Mouse (Mus musculus) left cerebral cortex, postnatal 25 days (tissue): Measurements from ENCODE around the gene Ing3. TPM values are rescaled to one million over a fixed set of nuclear protein-coding genes. Genes with fewer than 3 reads are reported as not detected.

ENCODE experiments used
- DNase-seq, 2 experiments: peaks; one replicate each; pipeline ENCODE4 v3.0.0; 2022; ENCODE audit warnings: low spot score in 2 of 2, mixed read lengths in 1 of 2
- intact Hi-C: fragments of 180-260 bp; cut with DNase I; formaldehyde crosslinking; loops from one replicate; pipeline ENCODE4 v1.15.1; 2025
- total RNA-seq, 2 experiments: library from RNA; stranded (reverse); gene quantifications; 2 replicates each; pipeline ENCODE4 v1.2.3; 2021

Ing3 gene
- 10 to 100 TPM; 25.8 to 27.2 TPM for total RNA-seq

DNA sequence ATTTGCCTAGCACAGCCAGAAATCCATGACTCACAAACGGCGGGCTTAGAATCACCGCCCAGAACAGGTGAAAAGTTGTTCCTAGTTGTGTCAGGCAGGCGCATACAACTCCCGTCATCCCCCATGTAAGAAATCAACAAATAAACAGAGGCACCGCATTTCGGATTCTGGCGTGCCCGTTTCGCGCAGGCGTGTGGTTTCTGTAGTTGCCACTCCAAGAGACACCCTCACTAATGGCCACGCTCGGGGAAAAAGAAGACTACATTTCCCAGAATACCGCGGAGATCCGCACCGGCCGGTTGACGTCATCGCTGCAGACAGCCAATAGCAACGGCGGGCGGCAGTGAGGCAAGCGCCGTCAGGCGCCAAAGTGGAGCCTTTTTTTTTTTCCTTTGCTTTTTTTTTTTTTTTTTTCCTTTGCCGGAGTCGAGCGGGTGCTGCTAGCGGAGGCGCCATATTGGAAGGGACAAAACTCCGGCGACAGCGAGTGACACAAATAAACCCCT is at the start of gene Ing3:
Ing3 (plus strand) TSS at position 346 of the 506 bp plus-strand sequence.
- intact Hi-C loops: loop anchor here (2.0 kb wide), 1 partner anchor 96 kb away; the partner anchor contains the start of gene Tspan12
- DNase-seq: peak; percentile 98 to 100

DNA sequence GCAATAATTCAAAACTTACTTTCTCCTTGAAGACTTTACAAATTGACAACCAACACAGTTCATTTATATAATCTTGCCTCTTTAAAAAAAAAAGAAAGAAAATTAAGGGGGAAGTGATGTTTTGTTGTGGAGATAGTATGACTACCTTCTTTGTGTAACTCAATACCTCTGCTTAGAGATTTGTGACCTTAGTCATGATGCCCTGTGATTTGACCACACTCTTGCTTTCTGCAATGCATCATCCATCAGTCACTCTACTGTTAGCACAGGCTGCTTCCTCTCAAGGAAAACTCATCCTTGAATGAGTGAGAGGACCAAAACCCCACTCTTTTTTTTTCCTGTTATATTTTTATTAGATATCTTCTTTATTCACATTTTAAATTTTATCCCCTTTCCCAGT is 39.7 kb upstream of the Ing3 start:
- intact Hi-C loops: no loop called here
- DNase-seq: no peak

DNA sequence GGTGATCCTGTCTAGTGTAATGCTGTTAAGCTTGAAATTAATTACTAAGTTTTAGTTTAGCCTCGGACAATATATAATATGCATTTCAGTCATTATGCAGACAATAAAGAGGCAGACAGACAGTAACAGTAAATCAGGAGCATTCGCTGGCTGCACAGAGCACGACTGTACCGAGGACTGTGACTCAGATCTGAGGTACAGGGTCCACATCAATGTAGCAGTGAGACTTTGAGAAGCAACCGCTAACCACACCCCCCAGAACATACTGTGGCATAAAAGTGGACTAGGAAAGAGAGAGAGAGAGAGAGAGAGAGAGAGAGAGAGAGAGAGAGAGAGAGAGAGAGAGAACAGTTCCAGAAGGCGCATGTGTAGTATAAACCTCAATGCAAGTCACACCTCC is 38.6 kb upstream of the Ing3 start:
- intact Hi-C loops: no loop called here

DNA sequence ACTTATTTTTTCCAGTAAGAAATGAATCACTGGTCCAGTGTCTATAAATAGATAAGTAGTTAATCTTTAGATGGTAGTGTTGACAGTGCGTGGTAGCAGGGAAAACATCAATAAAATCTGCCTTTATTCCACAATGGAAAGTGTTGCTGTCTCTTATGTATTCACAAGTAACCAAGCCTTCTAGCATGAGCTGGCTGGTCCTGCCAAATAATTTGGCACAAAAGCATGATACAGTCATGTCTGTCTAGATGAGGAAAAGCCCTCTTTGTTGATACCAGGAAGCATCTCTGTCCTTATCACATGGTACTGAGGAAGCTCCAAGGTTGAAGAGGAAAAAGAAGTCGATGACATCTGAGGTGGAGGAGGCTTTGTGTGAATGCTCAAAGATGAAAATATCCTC is 32.8 kb upstream of the Ing3 start:
- intact Hi-C loops: no loop called here

More for the DNA sequence above, 38.6 kb upstream of the Ing3 start:
- DNase-seq: no peak

DNA sequence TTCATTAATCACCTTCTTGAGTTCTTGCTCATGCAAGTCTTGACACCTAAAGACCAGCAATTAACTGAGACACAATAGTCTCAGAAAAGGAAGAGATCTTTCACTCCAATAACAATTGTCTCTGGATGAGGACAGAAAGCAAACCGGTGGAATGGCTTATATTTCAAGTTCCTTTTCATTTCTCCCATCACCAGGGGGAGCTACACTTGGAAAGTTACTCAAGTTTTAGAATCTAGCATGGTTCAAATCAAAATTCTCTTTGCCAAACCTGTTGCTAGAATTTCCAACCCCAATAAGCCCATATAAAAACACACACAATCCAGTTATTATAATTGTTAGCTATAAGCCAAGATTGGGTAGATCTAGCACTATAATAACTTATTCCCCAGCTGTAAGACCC is 25.2 kb upstream of the Ing3 start:
- intact Hi-C loops: no loop called here
- no peak for DNase-seq

More for the DNA sequence above, 32.8 kb upstream of the Ing3 start:
- DNase-seq: no peak

DNA sequence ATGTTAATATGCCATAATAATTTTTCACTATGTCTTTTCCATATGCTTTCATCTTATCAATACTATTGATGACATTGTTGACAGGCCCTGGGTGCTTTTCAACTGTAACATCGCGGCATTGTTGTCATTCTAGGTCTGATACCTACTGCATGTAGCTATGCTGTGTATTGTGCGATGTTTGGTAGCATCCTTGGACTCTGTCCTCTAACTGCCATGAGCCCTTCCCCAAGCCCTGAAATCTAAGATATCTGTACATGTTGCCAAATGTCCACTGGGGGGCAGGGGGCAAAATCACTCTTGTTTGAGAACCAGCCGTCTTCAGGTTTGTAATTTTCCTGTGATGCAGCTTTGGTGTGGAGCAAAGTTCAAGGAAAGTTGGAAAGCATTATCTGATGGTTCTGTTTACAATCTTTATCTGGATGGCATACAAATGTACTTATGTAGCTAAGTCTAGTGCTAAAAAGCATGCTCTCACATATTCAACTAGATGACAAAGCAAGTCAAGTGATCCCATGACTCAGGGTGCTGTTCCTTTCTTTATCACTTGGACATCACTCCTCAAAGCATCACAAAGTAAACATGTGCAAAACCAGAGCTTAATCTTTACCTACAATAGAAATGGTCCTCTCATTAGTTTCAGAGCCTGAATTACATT is 11.3 kb upstream of the Ing3 start:
- intact Hi-C loops: no loop called here

DNA sequence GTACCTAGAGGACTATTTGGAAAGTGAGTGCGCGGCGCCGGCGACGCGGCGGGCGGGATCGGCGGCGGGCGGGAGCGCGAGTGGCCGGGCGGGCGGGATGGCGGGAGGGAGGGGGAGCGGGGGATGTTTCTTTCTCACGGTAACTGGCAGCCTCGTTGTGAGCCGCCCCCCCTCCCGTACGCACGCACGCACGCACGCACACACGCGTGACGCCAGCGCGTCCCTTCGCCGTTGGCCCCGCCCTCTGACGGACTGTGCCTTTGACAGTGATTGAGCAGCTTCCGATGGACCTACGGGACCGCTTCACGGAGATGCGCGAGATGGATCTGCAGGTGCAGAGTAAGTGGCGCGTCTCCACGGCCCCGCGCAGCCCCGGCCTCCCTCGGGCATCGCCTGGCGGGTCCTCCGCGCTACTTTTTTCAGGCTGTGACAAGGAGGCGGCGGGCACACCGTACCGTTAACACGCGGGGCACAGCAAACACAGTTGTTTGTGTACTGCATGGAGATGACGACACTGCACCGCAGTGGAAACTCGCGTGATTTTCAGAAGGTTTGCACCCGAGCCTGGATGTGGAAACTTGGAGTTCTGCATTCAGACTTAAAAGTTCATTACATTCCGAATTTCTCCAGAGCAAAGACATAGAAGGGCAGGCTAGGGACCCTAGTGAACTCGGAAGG is 539 bp downstream of the Ing3 start:
- peak; percentile 98 to 99 for DNase-seq
- intact Hi-C loops: loop anchor here (2.0 to 10.0 kb wide), 3 partner anchors 97 to 735 kb away; partner anchors contain the start of genes Kcnd2 and Tspan12

More for the DNA sequence above, 11.3 kb upstream of the Ing3 start:
- DNase-seq: no peak

DNA sequence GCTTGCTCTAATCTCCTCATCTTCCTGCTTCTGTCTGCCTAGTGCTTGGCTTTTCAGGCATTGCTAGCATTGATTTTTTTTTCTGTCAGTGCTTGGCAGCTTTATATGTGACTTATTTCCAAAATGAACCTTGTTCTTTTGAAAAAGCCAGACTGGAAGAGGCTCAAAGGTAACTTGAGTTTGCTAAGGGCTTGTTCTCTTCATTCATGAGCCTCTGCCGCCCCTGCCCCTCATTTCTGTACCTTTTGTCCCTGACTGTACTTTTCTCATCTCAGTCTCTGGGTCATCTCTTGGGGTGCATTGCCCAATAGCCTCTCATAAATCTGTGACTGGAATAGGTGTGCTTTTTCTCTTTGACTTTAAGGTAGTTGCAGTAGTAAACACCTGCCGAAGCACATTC is 1.3 kb downstream of the Ing3 start:
- intact Hi-C loops: loop anchor here (2.0 to 10.0 kb wide), 2 partner anchors 156 to 736 kb away; partner anchors contain the start of gene Kcnd2
- peak in 1 of 2 experiments; percentile 5 for DNase-seq

DNA sequence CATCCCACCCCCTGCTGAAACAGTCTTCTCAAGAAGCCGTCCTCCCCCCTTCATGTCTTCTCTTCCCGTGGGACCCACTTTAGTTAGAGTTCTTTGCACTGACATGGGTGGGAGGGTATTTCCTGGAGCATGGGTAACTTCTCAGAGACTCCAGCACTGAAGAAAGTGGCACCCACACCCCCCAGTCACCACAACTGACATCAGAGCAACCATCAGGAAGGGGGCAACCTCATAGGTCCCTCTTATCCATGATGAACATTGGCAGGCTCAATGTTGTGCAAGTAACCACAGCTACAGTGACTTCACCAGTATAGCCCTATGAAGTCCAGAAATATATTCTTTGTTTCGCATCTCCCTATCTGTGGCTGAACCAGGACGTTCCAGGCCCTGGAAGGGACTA is 6.1 kb downstream of the Ing3 start:
- intact Hi-C loops: loop anchor here (10.0 kb wide), 1 partner anchor 741 kb away; the partner anchor contains the start of gene Kcnd2
- no peak for DNase-seq

DNA sequence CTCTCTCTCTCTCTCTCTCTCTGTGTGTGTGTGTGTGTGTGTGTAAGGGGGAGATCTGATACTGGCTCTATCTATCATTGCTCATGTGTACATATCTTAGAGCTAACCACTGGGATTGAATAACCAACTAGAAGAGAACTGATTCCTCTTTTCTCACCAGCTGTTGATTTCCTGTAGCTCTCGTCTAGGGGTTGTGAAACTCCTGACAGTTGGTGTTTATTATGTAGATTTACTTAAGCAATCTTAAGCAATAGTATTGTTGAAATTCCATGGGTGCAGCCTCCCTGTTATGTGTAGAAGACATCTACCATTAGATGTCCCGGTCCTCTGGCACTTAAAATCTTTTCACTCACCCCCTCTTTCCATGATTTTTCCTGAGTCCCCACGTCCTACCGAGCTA is 9.6 kb downstream of the Ing3 start:
- intact Hi-C loops: loop anchor here (10.0 kb wide), 1 partner anchor 744 kb away; the partner anchor contains the start of gene Kcnd2
- no peak for DNase-seq

DNA sequence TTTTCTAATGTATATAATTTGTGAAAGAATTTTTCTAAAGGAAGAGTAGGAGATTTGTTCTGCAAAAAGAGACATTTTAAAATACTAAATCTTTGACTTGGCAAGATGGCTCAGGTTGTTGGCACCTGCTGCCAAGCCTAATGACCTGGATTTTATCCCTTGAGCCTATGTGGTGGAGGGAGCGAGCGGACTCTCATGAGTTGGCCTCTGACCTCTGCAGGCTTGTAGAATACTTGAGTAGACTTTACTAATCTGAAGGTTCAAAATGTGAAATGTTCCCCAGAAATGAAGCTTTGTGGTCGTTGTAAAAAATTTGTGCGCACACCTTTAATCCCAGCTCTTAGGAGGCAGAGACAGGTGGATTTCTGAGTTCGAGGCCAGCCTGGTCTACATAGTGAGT is 10.5 kb downstream of the Ing3 start:
- intact Hi-C loops: loop anchor here (10.0 kb wide), 1 partner anchor 745 kb away; the partner anchor contains the start of gene Kcnd2
- DNase-seq: no peak

DNA sequence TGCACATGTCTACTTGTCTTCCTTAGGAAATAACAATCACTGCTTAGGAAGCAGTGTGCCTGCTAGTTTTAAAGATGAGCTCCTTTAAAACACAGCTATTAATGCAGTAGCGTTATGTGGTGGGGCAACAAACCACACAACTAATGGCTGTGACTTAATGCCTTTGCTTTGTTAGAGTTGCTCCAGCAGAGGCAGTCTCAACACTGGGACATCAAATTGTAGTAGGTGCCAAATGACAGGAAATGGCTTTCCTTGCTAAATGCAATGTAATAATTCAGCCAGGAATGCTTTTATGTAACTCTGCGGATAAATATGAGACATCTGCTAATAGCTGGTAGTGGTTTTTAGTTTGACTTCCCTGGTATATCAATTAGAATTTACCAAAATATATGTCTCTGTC is 28.2 kb downstream of the Ing3 start:
- no peak for DNase-seq
- intact Hi-C loops: no loop called here

DNA sequence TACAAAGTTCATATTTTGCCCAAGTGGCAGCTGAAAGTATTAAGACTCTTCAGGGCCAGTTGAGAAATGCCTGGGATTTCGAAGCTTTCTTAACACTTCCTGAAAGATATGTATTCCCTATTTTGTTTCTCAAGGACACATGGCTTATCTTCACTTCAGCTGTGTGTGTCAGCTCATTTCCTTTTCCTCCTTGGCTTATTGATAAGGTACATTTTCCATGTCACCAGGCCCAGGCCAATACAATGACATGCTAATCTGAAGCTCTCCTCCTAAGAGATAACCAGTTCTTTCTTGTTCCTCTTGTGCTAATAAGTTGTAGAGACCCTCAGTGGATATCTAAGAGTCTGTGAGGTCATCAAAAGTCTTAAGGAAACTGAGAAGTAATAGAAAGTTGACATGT is 31.7 kb downstream of the Ing3 start:
- no peak for DNase-seq
- intact Hi-C loops: no loop called here

DNA sequence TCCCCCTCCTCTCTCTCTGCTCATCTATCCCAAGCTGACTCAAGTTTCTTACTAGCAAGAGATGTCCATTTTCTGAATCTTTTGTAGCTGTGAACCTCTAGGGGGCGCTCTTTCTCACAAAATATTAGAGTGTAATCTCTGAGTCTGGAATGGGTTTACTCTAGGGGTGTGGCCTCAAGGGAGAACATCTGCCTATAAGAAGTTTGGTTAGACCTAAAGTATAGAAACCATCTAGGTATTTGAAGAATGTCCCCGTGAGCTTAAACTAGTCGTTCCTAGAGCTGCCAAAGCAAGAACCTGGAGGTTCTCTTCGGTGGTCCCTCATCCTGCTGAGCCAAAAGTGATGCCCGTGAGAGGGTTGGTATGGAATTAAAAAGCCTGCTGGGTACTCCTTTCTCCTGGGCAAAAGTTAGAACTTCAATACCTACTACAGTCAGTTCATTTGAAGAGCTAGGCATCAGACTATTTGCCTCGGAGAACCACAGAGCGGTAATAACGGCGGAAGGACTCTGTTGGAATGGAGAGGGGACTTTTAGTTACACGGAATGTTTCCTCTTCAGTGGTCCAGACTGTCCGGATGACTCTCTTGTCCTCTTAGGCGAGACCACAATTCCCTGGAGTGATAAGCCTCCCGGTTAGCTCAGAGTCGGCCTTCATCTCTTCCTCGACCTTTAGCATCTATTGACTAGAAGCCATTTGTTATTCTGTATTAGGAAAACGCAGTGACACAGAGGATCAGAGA is 35.8 kb downstream of the Ing3 start:
- intact Hi-C loops: loop anchor here (1.0 kb wide), 1 partner anchor 86 kb away; no protein-coding TSS in a partner anchor

DNA sequence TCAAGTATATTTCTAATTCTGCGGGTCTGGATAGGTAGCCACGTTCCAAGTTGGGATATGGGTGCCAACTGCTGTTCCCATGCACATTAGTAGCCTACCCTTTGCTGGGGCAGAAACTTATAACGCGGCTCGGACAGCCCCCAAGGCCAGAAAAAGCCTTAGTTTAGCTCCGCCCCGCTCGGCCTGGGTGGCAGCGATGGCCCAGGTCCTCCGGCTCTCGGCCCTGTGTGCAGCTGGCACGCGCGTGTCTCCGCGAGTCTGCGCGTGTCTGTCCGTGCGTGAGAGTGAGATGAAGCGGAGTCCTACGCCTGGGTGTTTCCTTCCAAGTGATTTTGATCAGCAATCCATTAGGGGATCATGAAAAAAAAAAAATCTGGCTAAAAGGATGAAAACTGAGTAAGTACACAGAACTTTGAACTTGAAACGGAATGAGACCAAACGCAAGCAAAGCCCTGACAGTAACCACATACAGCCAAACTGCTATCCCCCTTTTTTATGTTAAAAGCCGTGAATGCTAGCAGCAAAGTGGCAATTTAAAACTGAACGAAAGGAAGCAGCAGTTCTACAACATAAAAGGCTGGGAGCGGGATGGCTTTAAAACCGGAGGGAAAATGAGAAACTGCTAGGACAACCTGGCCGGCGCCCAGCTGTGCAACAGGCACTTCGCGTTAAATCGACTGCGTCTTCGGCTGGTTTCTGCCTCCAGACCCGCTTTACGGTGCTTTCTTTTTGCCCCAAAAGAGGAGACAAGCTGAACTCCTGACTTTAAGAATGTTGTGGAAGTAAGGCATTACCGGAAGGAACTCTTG is 36.6 kb downstream of the Ing3 start, which contains the start of gene Cped1:
Cped1 (plus strand) TSS at position 185 of the 809 bp plus-strand sequence.
- DNase-seq: peak in 1 of 2 experiments; percentile 19
- intact Hi-C loops: loop anchor here (1.0 kb wide), 1 partner anchor 85 kb away; no protein-coding TSS in a partner anchor

More for the DNA sequence above, 35.8 kb downstream of the Ing3 start:
- DNase-seq: peak; percentile 69 to 79

DNA sequence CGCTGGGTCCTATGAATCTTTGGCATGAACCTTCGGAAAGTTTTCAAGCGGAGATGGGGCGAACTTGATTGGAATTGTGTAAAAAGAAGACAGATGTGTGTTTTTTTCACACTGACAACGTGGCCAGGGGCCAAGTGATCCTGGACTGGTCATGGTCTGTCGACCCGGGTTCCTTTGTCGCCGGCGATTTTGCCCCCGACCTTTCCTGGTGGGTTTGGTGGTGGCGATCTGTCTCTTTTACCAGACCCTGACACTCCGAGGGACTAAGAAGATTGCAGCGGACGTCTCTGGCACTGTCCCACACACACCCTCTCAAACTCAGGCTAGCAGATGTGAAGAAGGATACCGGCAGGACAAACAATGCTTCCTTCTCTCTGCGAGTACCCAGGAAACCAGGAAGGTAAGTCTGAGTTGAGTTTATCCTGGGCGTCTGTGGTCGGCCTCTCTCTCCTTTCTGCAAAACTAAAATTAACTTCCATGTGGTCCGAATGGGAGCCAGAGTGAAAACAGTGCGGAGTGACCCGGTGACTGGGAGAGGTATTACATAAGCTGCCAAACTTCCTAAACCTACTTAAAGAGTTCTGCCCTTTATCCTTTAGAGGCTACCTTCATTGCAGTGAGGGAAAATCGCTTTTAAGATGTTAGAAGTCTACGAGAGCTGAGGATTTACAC is 37.4 kb downstream of the Ing3 start:
- no peak for DNase-seq
- intact Hi-C loops: no loop called here

DNA sequence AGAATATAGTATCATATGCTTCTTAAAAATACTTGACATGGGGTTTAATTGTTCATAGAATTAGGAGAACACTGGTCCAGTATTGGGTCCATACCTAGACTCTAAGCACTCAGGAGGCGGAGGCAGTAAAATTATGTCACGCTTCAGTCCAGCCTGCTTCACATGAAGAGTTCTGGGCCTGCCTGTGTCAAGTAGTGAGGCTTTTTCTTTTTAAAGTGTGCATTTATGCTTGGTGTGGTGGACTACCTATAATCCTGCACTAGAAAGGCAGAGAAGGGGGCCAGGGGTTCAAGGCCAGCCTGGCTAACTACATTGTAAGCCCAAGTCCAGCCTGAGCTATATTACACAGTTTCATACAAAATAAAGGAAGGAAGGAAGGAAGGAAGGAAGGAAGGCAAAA is 38.2 kb downstream of the Ing3 start:
- intact Hi-C loops: no loop called here
- no peak for DNase-seq

DNA sequence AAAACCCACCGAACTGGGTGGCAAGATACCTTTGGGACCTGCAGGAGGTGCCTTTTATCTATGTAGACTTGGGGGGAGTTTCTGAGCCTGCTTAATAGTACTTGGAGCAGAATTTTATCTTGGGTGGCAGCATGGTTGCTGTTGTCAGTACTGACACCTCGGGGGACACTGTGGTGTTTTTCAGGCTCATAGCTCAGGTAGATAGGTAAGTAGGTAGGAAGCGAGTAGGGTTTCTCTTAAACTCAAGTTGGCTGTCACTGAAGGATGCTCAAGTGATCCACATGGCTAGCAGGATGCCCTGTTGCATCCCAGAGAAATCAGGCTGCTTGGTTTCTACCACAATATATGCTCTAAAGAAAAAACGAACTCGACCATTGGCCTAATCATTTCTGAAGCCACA is 38.9 kb downstream of the Ing3 start:
- no peak for DNase-seq
- intact Hi-C loops: no loop called here
